Mouse (Mus musculus) C2C12 (cell line): ENCODE measurements around the gene Gpsm1. TPM values are rescaled to one million over a fixed set of nuclear protein-coding genes. Genes with fewer than 3 reads are reported as not detected.
A peak's percentile ranks its signal among the peaks of the same experiment; 100 is the strongest.

Experiments
- H3K27me3 ChIP-seq: one replicate; pipeline ENCODE4 v1.6.1; 2011; ENCODE audit not compliant: control insufficient read depth, insufficient read depth, insufficient read length
- H3K36me3 ChIP-seq: one replicate; pipeline ENCODE4 v1.6.1; 2011; ENCODE audit not compliant: control insufficient read depth, insufficient read depth
- H3K4me3 ChIP-seq: one replicate; pipeline ENCODE4 v1.5.1; 2011; ENCODE audit warnings: mild to moderate bottlenecking, control low read depth; ENCODE audit not compliant: poor library complexity, insufficient read depth, severe bottlenecking
- H3K79me2 ChIP-seq: one replicate; pipeline ENCODE4 v1.6.1; 2011; ENCODE audit not compliant: control insufficient read depth, insufficient read depth
- H3K79me3 ChIP-seq: one replicate; pipeline ENCODE4 v1.6.1; 2011; ENCODE audit warnings: low read depth, control low read depth
- H3ac ChIP-seq: one replicate; pipeline ENCODE3; 2011; ENCODE audit warnings: low read depth; ENCODE audit not compliant: control insufficient read depth, insufficient read length
- CEBPB ChIP-seq: IDR thresholded peaks from one replicate; pipeline ENCODE4 v1.6.1; 2011; ENCODE audit warnings: low read depth, mild to moderate bottlenecking, control low read depth, moderate library complexity
- CTCF ChIP-seq: IDR thresholded peaks from one replicate; pipeline ENCODE4 v1.5.1; 2011; ENCODE audit not compliant: control insufficient read depth, insufficient read depth, insufficient read length
- FOSL1 ChIP-seq: IDR thresholded peaks from one replicate; pipeline ENCODE4 v1.8.0; 2011; ENCODE audit warnings: mild to moderate bottlenecking, low read length; ENCODE audit not compliant: poor library complexity, insufficient read depth, severe bottlenecking
- MAX ChIP-seq: IDR thresholded peaks from one replicate; pipeline ENCODE4 v1.6.1; 2011; ENCODE audit warnings: mild to moderate bottlenecking, control low read depth
- MYOD1 ChIP-seq: IDR thresholded peaks from one replicate; pipeline ENCODE4 v1.6.1; 2011; ENCODE audit warnings: low read depth; ENCODE audit not compliant: control insufficient read depth, insufficient read length
- MYOG ChIP-seq: IDR thresholded peaks from one replicate; pipeline ENCODE4 v1.6.1; 2011; ENCODE audit not compliant: control insufficient read depth, insufficient read length; ENCODE audit errors: extremely low read depth
- USF1 ChIP-seq: IDR thresholded peaks from one replicate; pipeline ENCODE4 v1.6.1; 2011; ENCODE audit warnings: low read depth, mild to moderate bottlenecking, control low read depth, moderate library complexity
- polyA plus RNA-seq: library from polyadenylated mRNA; unstranded; fragments of >200 nt; fragmentation: generic; extraction: Trizol; gene quantifications from one replicate; pipeline ENCODE4 v1.2.1, GENCODE M21; 2012; ENCODE audit warnings: missing spikeins

Gpsm1 gene
- polyA plus RNA-seq, 1 experiment = 20.6 TPM

DNA sequence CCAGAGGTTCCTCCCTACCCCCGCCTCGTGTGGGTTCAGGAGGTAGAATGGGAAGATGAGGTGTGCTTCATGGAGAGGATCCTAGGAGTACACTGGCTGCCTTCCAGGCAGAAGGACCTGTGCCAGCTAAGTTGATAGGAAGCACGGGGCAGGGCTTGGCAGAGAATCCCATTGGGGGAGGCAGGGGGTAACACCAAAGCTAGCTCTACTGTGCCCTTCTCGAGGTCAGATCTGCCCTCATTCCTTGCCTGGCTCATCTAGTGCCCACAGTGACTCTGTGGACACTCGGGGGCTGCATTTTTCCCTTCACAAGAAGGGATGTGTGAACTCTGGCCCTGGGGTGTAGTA lies 23.9 kb downstream of the Gpsm1 start:
- Histone ChIP-seq H3K79me3 (no peaks in the 10 kb centered on the region), H3K27me3 (no peaks in the 10 kb centered on the region), H3ac (no peak overlapping the region), H3K4me3 (no peak overlapping the region), H3K79me2 (no peaks in the 10 kb centered on the region), H3K36me3 (peaks cover 3% of the 10 kb centered on the region)
- TF ChIP-seq FOSL1 (no peak), MYOG (no peak), MYOD1 (no peak), CTCF (no peak), USF1 (no peak), CEBPB (no peak), MAX (no peak)

DNA sequence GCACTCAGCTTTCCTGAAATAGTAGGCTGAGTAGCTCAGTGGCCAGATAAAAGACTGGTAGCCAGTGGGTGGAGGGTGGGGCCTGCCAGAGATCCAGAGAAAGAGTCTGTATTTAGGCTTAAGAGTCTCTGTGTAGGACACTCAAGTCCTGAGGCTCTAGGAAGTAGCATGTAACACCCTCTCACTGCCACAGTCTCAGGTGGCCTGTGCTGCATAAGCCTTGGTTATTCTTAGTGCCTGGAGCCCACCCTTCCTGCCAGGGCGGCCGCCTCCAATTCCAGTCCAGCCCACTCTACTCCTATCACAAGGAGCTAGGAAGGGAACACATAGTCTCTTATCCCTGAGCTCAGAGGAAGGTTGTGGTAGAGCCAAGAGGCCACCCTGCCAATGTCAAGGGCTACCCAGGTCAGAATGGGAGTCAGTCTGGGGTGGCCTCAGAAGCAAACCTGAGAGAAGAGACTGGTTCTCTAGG lies 26.2 kb downstream of the Gpsm1 start:
- Histone ChIP-seq H3K4me3 (no peak overlapping the region), H3K27me3 (no peaks in the 10 kb centered on the region), H3ac (no peak overlapping the region), H3K36me3 (peaks cover 12% of the 10 kb centered on the region), H3K79me2 (no peaks in the 10 kb centered on the region), H3K79me3 (no peaks in the 10 kb centered on the region)
- TF ChIP-seq MYOD1 (no peak), USF1 (no peak), FOSL1 (no peak), MYOG (no peak), MAX (no peak), CEBPB (no peak), CTCF (no peak)

DNA sequence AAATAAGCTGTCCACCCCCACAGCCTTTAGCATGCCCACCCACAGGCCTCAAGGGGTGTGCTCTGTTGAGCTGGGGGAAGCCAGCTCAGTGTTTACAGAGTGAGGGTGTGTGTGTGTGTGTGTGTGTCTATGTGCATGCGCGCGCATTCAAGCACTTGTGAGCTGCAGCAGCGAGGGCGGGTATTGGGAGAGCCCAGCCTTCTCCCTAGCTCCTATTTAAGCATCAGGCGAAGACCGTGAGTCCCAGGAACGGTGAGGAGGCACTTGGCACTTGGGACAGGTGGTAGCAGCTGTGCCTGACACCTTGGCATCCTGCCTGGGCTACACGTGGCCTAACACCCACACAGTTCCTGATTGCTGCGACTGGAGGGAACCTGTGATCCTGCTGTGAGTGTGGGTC lies 26.7 kb downstream of the Gpsm1 start:
- no peaks in the 10 kb centered on the region for H3K79me2 ChIP-seq
- H3K79me3 ChIP-seq = no peaks in the 10 kb centered on the region
- H3K27me3 ChIP-seq = no peaks in the 10 kb centered on the region
- H3K4me3 ChIP-seq = no peak overlapping the region
- TF ChIP-seq MYOD1 = peak; percentile 66
- TF ChIP-seq USF1 = peak; percentile 4
- TF ChIP-seq CTCF = no peak
- no peak for TF ChIP-seq CEBPB
- H3ac ChIP-seq = no peak overlapping the region
- H3K36me3 ChIP-seq = peaks cover 12% of the 10 kb centered on the region

DNA sequence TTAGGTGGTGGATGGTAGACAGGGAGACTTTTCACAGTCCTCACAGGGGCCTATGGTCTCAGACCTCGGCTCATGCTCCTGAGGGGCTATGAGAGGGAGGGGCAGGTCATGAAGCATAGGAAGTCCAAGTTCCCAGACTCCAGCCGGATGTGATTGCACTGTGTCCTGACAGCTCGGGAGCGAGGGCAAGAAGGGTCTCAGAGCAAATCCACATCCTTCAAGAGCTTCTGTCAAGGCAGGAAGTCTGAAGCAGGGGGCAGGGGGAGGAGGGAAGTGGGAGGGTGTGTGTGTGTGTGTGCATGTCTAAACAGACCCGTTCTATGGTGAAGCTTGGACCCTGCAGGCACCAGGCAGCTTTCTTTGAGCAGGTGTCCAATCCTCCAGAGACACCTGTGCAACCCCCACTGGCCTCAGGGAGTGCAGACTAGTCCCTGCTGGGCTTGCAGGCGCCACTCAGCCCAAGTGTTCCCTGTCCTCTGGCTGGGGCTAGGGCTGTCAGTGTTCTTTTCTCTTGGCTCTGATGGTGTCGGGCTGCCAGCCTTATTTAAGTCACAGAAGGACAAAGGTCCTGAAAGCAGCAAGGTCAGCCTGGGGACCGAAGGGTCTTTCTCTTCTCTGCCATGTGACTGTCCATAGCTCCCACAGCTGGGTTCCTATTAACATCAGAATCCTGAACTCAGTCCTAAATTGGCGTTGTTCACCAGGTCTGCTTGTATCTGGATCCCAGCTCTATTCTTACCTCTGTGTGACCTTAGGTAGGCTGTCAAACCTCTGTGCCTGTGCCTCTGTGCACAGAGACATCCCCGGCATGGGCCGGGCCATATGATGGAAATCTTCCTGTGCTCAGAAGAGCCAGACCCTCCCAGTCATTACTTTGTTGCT lies 27.5 kb downstream of the Gpsm1 start:
- H3K79me2 ChIP-seq = no peaks in the 10 kb centered on the region
- no peak overlapping the region for H3ac ChIP-seq
- H3K79me3 ChIP-seq = no peaks in the 10 kb centered on the region
- TF ChIP-seq CEBPB = no peak
- TF ChIP-seq USF1 = no peak
- no peak for TF ChIP-seq FOSL1
- no peak for TF ChIP-seq MAX
- TF ChIP-seq CTCF = no peak
- TF ChIP-seq MYOD1 = no peak
- no peak for TF ChIP-seq MYOG
- no peaks in the 10 kb centered on the region for H3K27me3 ChIP-seq
- H3K36me3 ChIP-seq = peaks cover 12% of the 10 kb centered on the region
- no peak overlapping the region for H3K4me3 ChIP-seq

DNA sequence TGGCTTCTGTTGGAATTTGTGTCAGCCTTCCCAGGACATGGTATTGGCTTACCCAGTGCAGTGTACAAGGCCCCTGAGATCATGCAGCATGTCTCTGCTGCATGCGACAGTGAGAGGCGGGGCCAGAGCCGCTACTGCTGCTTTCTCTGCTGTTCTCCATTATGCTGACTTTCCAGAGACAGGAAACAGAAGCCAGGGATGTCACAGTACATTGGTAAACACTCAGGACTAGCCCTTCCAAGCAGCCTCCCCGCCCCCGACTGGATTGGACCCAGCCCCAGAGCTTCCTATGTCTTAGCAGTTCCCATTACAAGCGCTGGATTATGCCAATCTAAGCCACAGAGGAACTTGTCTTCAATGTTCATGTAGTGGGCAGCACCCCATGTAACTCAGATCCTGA lies 32.9 kb downstream of the Gpsm1 start:
- H3K4me3 ChIP-seq = no peak overlapping the region
- H3ac ChIP-seq = no peak overlapping the region
- H3K36me3 ChIP-seq = peaks cover 23% of the 10 kb centered on the region
- no peaks in the 10 kb centered on the region for H3K27me3 ChIP-seq
- peaks cover 3% of the 10 kb centered on the region for H3K79me3 ChIP-seq
- peaks cover 19% of the 10 kb centered on the region for H3K79me2 ChIP-seq
- TF ChIP-seq CTCF (no peak), FOSL1 (no peak), USF1 (no peak), CEBPB (no peak), MAX (no peak), MYOD1 (no peak), MYOG (no peak)
